Mouse (Mus musculus) stomach, embryonic 14.5 days (tissue): Measurements from ENCODE around the gene Ube4b. TPM values are rescaled to one million over a fixed set of nuclear protein-coding genes. Genes with fewer than 3 reads are reported as not detected.

ENCODE experiments used
- ATAC-seq: fragments of 200-750 bp; cut with Nextera tagmentation; 2 replicates; pipeline ENCODE4 v1.8.0; 2017; ENCODE audit warnings: low read depth, moderate TSS enrichment; ENCODE audit not compliant: insufficient number of reproducible peaks, insufficient read depth, low FRiP score
- H3K27ac ChIP-seq: fragments of 300-500 bp; sonication (generic); 2 replicates; pipeline ENCODE4 v1.5.1; 2014; ENCODE audit warnings: mild to moderate bottlenecking, low read length, moderate library complexity, mixed read lengths
- H3K27me3 ChIP-seq: fragments of 300-500 bp; sonication (generic); 2 replicates; pipeline ENCODE4 v1.6.1; 2014; ENCODE audit warnings: low read length, control low read depth, mixed read lengths; ENCODE audit not compliant: control insufficient read depth, insufficient read depth
- H3K36me3 ChIP-seq: fragments of 300-500 bp; sonication (generic); 2 replicates; pipeline ENCODE4 v1.6.1; 2014; ENCODE audit warnings: mild to moderate bottlenecking, control low read depth, low read length, moderate library complexity, mixed read lengths; ENCODE audit not compliant: control insufficient read depth, insufficient read depth
- H3K4me1 ChIP-seq: fragments of 300-500 bp; sonication (generic); 2 replicates; pipeline ENCODE4 v1.6.1; 2014; ENCODE audit warnings: low read length, control low read depth, mixed read lengths; ENCODE audit not compliant: control insufficient read depth, insufficient read depth
- H3K4me2 ChIP-seq: fragments of 300-500 bp; sonication (generic); replicated peaks from 2 replicates; pipeline ENCODE4 v1.6.1; 2014; ENCODE audit warnings: low read depth, low read length, control low read depth
- H3K4me3 ChIP-seq: fragments of 300-500 bp; sonication (generic); 2 replicates; pipeline ENCODE4 v1.5.1; 2014; ENCODE audit warnings: low read depth, low read length, control low read depth
- H3K9ac ChIP-seq: fragments of 300-500 bp; sonication (generic); replicated peaks from 2 replicates; pipeline ENCODE4 v1.6.1; 2014; ENCODE audit warnings: low read depth, mild to moderate bottlenecking, control low read depth, low read length, moderate library complexity, mixed read lengths
- H3K9me3 ChIP-seq: fragments of 300-500 bp; sonication (generic); 2 replicates; pipeline ENCODE4 v1.6.1; 2016; ENCODE audit warnings: low read depth, low read length, control low read depth; ENCODE audit not compliant: control insufficient read depth
- WGBS: fragments of 180-500 bp; shearing (Covaris S2); extraction: QIAGEN DNeasy Blood & Tissue Kit; methylation state at CpG from one replicate; pipeline ENCODE4 v1.1.7; 2014; 5-methylcytosine and 5-hydroxymethylcytosine counted together
- polyA plus RNA-seq: library from polyadenylated mRNA; unstranded; fragments of >200 nt; fragmentation: Nextera tagmentation; extraction: Ambion mirVana; gene quantifications from 2 replicates; pipeline ENCODE4 v1.2.1, GENCODE M21; 2014

Ube4b gene
- polyA plus RNA-seq, 1 experiment from 2014 or later: 44.3 TPM

GRCm38 (mm10) chr4:149296501-149296900 is 130.0 kb downstream of the Ube4b start:
- Histone ChIP-seq H3K4me1 (peaks cover 5% of the 10 kb centered on the region; the same call in 1 of the 2 replicates), H3K9me3 (no peaks in the 10 kb centered on the region), H3K4me3 (no peak overlapping the region), H3K27ac (no peak overlapping the region), H3K4me2 (no peak overlapping the region), H3K9ac (no peak overlapping the region), H3K27me3 (no peaks in the 10 kb centered on the region), H3K36me3 (no peaks in the 10 kb centered on the region)
- WGBS: 75% methylated on average over 2 of the region's 2 CpGs
- ATAC-seq: no peak

- H3K4me1 ChIP-seq: 0 out of 2 replicates have a peak, but pooled peaks cover 3% of the 10 kb centered on the region
- H3K4me3 ChIP-seq: no peak overlapping the region
- 60% methylated on average over 5 of the region's 5 CpGs for WGBS
- H3K9ac ChIP-seq: no peak overlapping the region
- H3K36me3 ChIP-seq: peaks cover 5% of the 10 kb centered on the region; the same call in 1 of the 2 replicates
- no peaks in the 10 kb centered on the region for H3K27me3 ChIP-seq
- H3K9me3 ChIP-seq: no peaks in the 10 kb centered on the region
- ATAC-seq: no peak
- no peak overlapping the region for H3K4me2 ChIP-seq
- no peak overlapping the region for H3K27ac ChIP-seq
Measured at GRCm38 (mm10) chr4:149292984-149293383, 133.6 kb downstream of the Ube4b start.

GRCm38 (mm10) chr4:149291061-149291460 is 135.5 kb downstream of the Ube4b start:
- Histone ChIP-seq H3K9ac (no peak overlapping the region), H3K9me3 (no peaks in the 10 kb centered on the region), H3K4me3 (no peak overlapping the region), H3K4me1 (0 out of 2 replicates have a peak, but pooled peaks cover 3% of the 10 kb centered on the region), H3K27me3 (no peaks in the 10 kb centered on the region), H3K36me3 (peaks cover 5% of the 10 kb centered on the region; the same call in 1 of the 2 replicates), H3K4me2 (no peak overlapping the region), H3K27ac (no peak overlapping the region)
- WGBS: 81% methylated on average over 9 of the region's 9 CpGs
- ATAC-seq: no peak

- ATAC-seq: no peak
- H3K27me3 ChIP-seq: no peaks in the 10 kb centered on the region
- 83% methylated on average over 7 of the region's 7 CpGs for WGBS
Measured at GRCm38 (mm10) chr4:149290157-149290750, 136.3 kb downstream of the Ube4b start.

GRCm38 (mm10) chr4:149286287-149287137 is 140.0 kb downstream of the Ube4b start:
- no peaks in the 10 kb centered on the region for H3K27me3 ChIP-seq
- no peak for ATAC-seq
- H3K36me3 ChIP-seq: peaks cover 5% of the 10 kb centered on the region; the same call in 1 of the 2 replicates
- peaks cover 8% of the 10 kb centered on the region; the same call in 1 of the 2 replicates for H3K4me1 ChIP-seq
- no peaks in the 10 kb centered on the region for H3K9me3 ChIP-seq
- no peak overlapping the region for H3K4me3 ChIP-seq
- H3K9ac ChIP-seq: no peak overlapping the region
- 72% methylated on average over 8 of the region's 8 CpGs for WGBS
- H3K27ac ChIP-seq: no peak overlapping the region
- H3K4me2 ChIP-seq: no peak overlapping the region

More at GRCm38 (mm10) chr4:149290157-149290750, 136.3 kb downstream of the Ube4b start:
- peaks cover 5% of the 10 kb centered on the region; the same call in 1 of the 2 replicates for H3K36me3 ChIP-seq
- 0 out of 2 replicates have a peak, but pooled peaks cover 3% of the 10 kb centered on the region for H3K4me1 ChIP-seq
- no peaks in the 10 kb centered on the region for H3K9me3 ChIP-seq
- H3K27ac ChIP-seq: no peak overlapping the region
- H3K4me3 ChIP-seq: no peak overlapping the region
- H3K9ac ChIP-seq: no peak overlapping the region
- no peak overlapping the region for H3K4me2 ChIP-seq

GRCm38 (mm10) chr4:149285691-149286090 is 140.9 kb downstream of the Ube4b start:
- no peak overlapping the region for H3K27ac ChIP-seq
- no peak overlapping the region for H3K9ac ChIP-seq
- no peaks in the 10 kb centered on the region for H3K9me3 ChIP-seq
- ATAC-seq: no peak
- no peaks in the 10 kb centered on the region for H3K27me3 ChIP-seq
- 77% methylated on average over 1 of the region's 1 CpGs for WGBS
- peaks cover 2% of the 10 kb centered on the region; the same call in 1 of the 2 replicates for H3K36me3 ChIP-seq
- H3K4me3 ChIP-seq: no peak overlapping the region
- peaks cover 8% of the 10 kb centered on the region; the same call in 1 of the 2 replicates for H3K4me1 ChIP-seq
- H3K4me2 ChIP-seq: no peak overlapping the region

- H3K4me3 ChIP-seq: no peak overlapping the region
- no peak overlapping the region for H3K4me2 ChIP-seq
- no peaks in the 10 kb centered on the region for H3K27me3 ChIP-seq
- WGBS: 74% methylated on average over 3 of the region's 3 CpGs
- H3K9me3 ChIP-seq: no peaks in the 10 kb centered on the region
- no peaks in the 10 kb centered on the region for H3K36me3 ChIP-seq
- H3K9ac ChIP-seq: no peak overlapping the region
- H3K4me1 ChIP-seq: peaks cover 10% of the 10 kb centered on the region; the same call in 1 of the 2 replicates
- ATAC-seq: no peak
- no peak overlapping the region for H3K27ac ChIP-seq
Measured at GRCm38 (mm10) chr4:149283018-149283417, 143.5 kb downstream of the Ube4b start.

GRCm38 (mm10) chr4:149282025-149282738 is 144.4 kb downstream of the Ube4b start:
- H3K36me3 ChIP-seq: no peaks in the 10 kb centered on the region
- 55% methylated on average over 7 of the region's 7 CpGs for WGBS
- H3K9me3 ChIP-seq: no peaks in the 10 kb centered on the region
- no peak overlapping the region for H3K27ac ChIP-seq
- no peak overlapping the region for H3K9ac ChIP-seq
- no peak for ATAC-seq
- no peak overlapping the region for H3K4me3 ChIP-seq
- no peak overlapping the region for H3K4me2 ChIP-seq
- H3K4me1 ChIP-seq: peaks cover 11% of the 10 kb centered on the region; the same call in 1 of the 2 replicates
- no peaks in the 10 kb centered on the region for H3K27me3 ChIP-seq
